ENCODE assay signal across 11 mouse cellular contexts in genomic region chr9:77480574-77481319, GRCm38 (mm10).
DNase-seq lines count a peak whose midpoint lies in the region; ATAC-seq lines count a peak whose summit lies in the region.
"Had no signal": no experiment of that assay in that cellular context is flagged by ENCODE, and none has a peak within 500 bp of the region (broad histone marks: within the 10 kb centered on the region; RNA-seq: fewer than 3 reads in every experiment).

No protein-coding gene starts in this region.

- H3K4me2 ChIP-seq in midbrain, embryonic 12.5 days (replicated peaks): no peak overlapping the region
- no peak overlapping the region; the same call in 1 of the 2 replicates for H3K4me2 ChIP-seq in forebrain, embryonic 12.5 days

- peak; percentile 27 to 60 for DNase-seq in frontal cortex, adult 2 months (ENCODE audit: extremely low spot score in 1 of 2, low spot score in 1 of 2)
- DNase-seq in frontal cortex, postnatal 10 days (ENCODE audit: low spot score in 2 of 2): no peak
- no peak for DNase-seq in midbrain, embryonic 10.5 days (ENCODE audit: low spot score)
- DNase-seq in embryo, embryonic 10 days (ENCODE audit: low spot score): no peak
- no peak for DNase-seq in kidney, adult 18-20 months
- DNase-seq: cerebellum, adult 8-10 months; kidney, postnatal 4 days had no signal

- H3K9ac ChIP-seq in midbrain, embryonic 12.5 days (replicated peaks): no peak overlapping the region
- H3K9ac ChIP-seq in forebrain, embryonic 12.5 days: no peak overlapping the region

- WGBS in midbrain, embryonic 12.5 days: 73% methylated on average over 9 of the region's 9 CpGs
- 84% methylated on average over 9 of the region's 9 CpGs for WGBS in midbrain, embryonic 10.5 days
- 68% methylated on average over 9 of the region's 9 CpGs for WGBS in forebrain, embryonic 12.5 days

- H3K4me3 ChIP-seq in midbrain, embryonic 12.5 days: no peak overlapping the region
- H3K4me3 ChIP-seq in midbrain, embryonic 10.5 days: no peak overlapping the region
- no peak overlapping the region for H3K4me3 ChIP-seq in forebrain, embryonic 12.5 days (replicated peaks)

- ATAC-seq in midbrain, embryonic 12.5 days (ENCODE audit: low FRiP score, low read depth): 0 out of 2 replicates have a peak, but pooled peaks have one; percentile 42
- ATAC-seq in forebrain, embryonic 12.5 days (ENCODE audit: low FRiP score): no peak
- peak; percentile 87 for ATAC-seq in megakaryocyte-erythroid progenitor cell, adult 5-6 weeks (replicated peaks; ENCODE audit: low FRiP score, low TSS enrichment, poor library complexity, severe bottlenecking)

- H3K4me1 ChIP-seq in midbrain, embryonic 12.5 days: peaks cover 46% of the 10 kb centered on the region
- H3K4me1 ChIP-seq in midbrain, embryonic 10.5 days: peaks cover 55% of the 10 kb centered on the region
- peaks cover 63% of the 10 kb centered on the region for H3K4me1 ChIP-seq in forebrain, embryonic 12.5 days

- no peaks in the 10 kb centered on the region for H3K9me3 ChIP-seq in midbrain, embryonic 12.5 days
- no peaks in the 10 kb centered on the region for H3K9me3 ChIP-seq in midbrain, embryonic 10.5 days (replicated peaks)
- H3K9me3 ChIP-seq in forebrain, embryonic 12.5 days: no peaks in the 10 kb centered on the region

- no peaks in the 10 kb centered on the region for H3K36me3 ChIP-seq in midbrain, embryonic 12.5 days
- H3K36me3 ChIP-seq in midbrain, embryonic 10.5 days: no peaks in the 10 kb centered on the region
- no peaks in the 10 kb centered on the region for H3K36me3 ChIP-seq in forebrain, embryonic 12.5 days (replicated peaks)

- H3K27ac ChIP-seq in midbrain, embryonic 12.5 days (replicated peaks): no peak overlapping the region
- no peak overlapping the region for H3K27ac ChIP-seq in midbrain, embryonic 10.5 days (replicated peaks)
- 0 out of 2 replicates have a peak overlapping the region, but pooled peaks have one; percentile 6 for H3K27ac ChIP-seq in forebrain, embryonic 12.5 days

- peaks cover 6% of the 10 kb centered on the region; the same call in 1 of the 2 replicates for H3K27me3 ChIP-seq in midbrain, embryonic 12.5 days
- no peaks in the 10 kb centered on the region for H3K27me3 ChIP-seq in midbrain, embryonic 10.5 days (ENCODE audit: low read depth, poor library complexity, severe bottlenecking)
- no peaks in the 10 kb centered on the region for H3K27me3 ChIP-seq in forebrain, embryonic 12.5 days
- H3K27me3 ChIP-seq: CH12.LX had no signal

Comparison
In these comparisons a context has a peak if more than half of its experiments do, and no peak if none do; other contexts are left out.
1. DNase-seq: peak in frontal cortex, adult 2 months (2 of 2); none in frontal cortex, postnatal 10 days (0 of 2), midbrain, embryonic 10.5 days (single experiment), embryo, embryonic 10 days (single experiment) and kidney, adult 18-20 months (single experiment).